Mouse (Mus musculus): ENCODE data around the gene Pitpnm3.

DNA sequence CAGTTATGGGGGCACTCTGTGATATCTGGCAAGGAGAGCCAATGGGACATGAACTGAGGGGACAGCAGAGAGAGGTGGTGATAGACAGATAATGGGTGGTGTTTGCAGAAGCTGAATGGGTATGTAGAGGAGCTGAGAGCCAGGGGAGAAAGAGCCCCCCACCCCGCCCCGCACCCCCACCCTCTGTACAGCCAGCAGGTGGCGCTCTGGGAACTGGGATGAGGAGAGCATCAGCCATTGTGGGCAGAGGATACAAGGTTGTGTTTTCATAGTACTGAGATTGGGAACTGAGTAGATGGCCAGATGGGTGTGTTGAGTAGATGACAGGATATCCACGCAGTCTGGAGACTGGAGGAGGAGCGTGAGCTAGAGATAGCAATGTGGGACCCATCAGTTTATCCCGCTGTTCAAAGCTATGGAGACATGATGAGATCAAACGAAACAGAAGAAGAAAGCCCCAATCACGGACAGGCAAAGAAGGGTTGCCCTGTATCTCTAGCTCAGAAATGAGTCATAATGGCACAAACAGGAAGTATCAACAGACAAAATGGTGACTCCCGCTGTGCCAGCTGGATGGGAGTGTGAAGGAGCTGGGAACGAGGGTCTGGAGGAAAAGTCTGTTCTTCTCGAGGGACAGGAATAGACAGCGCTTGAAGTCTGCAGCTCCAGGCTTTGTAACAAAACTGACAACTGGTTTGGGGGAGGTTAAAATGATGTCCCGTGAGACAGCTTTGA lies 118.9 kb downstream of the Pitpnm3 start:
- TF ChIP-seq POLR2A (IDR thresholded peaks at IDR 0.05; ENCODE audit: extremely low read depth, insufficient read depth, low read length) (no peak), CTCF (IDR thresholded peaks at IDR 0.05; ENCODE audit: low read depth, low read length) (no peak)
